Mouse (Mus musculus): ENCODE results near the gene Ptpn22. TPM values are rescaled to one million over a fixed set of nuclear protein-coding genes. Genes with fewer than 3 reads are reported as not detected.

Ptpn22 gene
- polyA plus RNA-seq, 1 experiment from 2014 or later: 2.2 TPM

GRCm38 (mm10) chr3:103859851-103860391 is 326 bp downstream of the Ptpn22 start:
- Histone ChIP-seq H3K4me1 (replicated peaks) (peaks cover 9% of the 10 kb centered on the region; the same call in 1 of the 2 replicates), H3K36me3 (no peaks in the 10 kb centered on the region), H3K4me2 (peak overlapping the region; percentile 25), H3K9ac (no peak overlapping the region), H3K4me3 (replicated peaks) (peak overlapping the region; percentile 4; the same call in 1 of the 2 replicates), H3K9me3 (replicated peaks) (no peaks in the 10 kb centered on the region), H3K27me3 (no peaks in the 10 kb centered on the region), H3K27ac (peak overlapping the region; percentile 44)
- DNase-seq (no peak), ATAC-seq (ENCODE audit: low read depth) (0 out of 2 replicates have a peak, but pooled peaks have one; percentile 29)
- 25% methylated on average over 6 of the region's 6 CpGs for WGBS (ENCODE audit: insufficient replicate concordance)

- Histone ChIP-seq H3K9me3 (replicated peaks) (no peaks in the 10 kb centered on the region), H3K27me3 (no peaks in the 10 kb centered on the region), H3K27ac (no peak overlapping the region), H3K36me3 (no peaks in the 10 kb centered on the region), H3K9ac (no peak overlapping the region), H3K4me2 (no peak overlapping the region), H3K4me1 (replicated peaks) (peaks cover 4% of the 10 kb centered on the region; the same call in 1 of the 2 replicates), H3K4me3 (replicated peaks) (no peak overlapping the region)
- no peak for ATAC-seq (ENCODE audit: low read depth)
- WGBS (ENCODE audit: insufficient replicate concordance): 65% methylated on average over 4 of the region's 4 CpGs
- no peak for DNase-seq
These were observed 3.2 kb downstream of the Ptpn22 start for GRCm38 (mm10) chr3:103862721-103863220.

GRCm38 (mm10) chr3:103864200-103864599 is 4.6 kb downstream of the Ptpn22 start:
- 79% methylated on average over 6 of the region's 6 CpGs for WGBS (ENCODE audit: insufficient replicate concordance)
- ATAC-seq (ENCODE audit: low read depth) (no peak), DNase-seq (no peak)
- Histone ChIP-seq H3K4me2 (no peak overlapping the region), H3K36me3 (no peaks in the 10 kb centered on the region), H3K4me1 (replicated peaks) (peaks cover 2% of the 10 kb centered on the region; the same call in 1 of the 2 replicates), H3K9me3 (replicated peaks) (no peaks in the 10 kb centered on the region), H3K27ac (no peak overlapping the region), H3K27me3 (no peaks in the 10 kb centered on the region), H3K4me3 (replicated peaks) (no peak overlapping the region), H3K9ac (no peak overlapping the region)

DNA sequence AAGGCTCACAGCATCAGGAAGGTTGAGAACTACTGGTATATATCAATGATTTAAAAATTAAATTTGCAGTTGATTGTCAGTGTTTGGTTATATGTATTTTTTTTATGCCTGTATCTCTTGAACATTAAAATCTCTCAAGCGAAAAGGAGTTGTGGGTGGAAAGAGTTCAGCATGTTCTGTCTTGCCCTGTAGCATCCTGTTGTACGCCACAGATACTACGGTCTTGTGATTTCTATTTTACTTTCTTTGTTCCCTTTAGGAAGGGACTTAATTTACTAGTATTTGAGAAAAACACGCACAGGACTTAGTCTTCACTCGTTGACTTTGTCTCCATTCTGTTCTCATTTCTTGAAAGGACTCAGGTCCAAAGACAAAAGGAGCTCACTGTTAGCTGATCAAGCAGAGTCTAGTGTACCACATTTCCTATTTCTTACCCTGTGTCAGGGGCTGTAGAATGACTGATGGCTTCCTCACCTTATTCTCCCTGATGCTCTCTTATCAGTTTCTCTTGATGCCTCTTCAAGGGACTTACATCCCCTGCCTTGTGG is 7.9 kb downstream of the Ptpn22 start:
- no peak overlapping the region for H3K27ac ChIP-seq
- H3K4me1 ChIP-seq (replicated peaks): no peaks in the 10 kb centered on the region
- no peaks in the 10 kb centered on the region for H3K36me3 ChIP-seq
- no peaks in the 10 kb centered on the region for H3K9me3 ChIP-seq (replicated peaks)
- no peak overlapping the region for H3K4me2 ChIP-seq
- H3K9ac ChIP-seq: no peak overlapping the region
- no peak for DNase-seq
- no peak overlapping the region for H3K4me3 ChIP-seq (replicated peaks)
- WGBS (ENCODE audit: insufficient replicate concordance): 72% methylated on average over 5 of the region's 5 CpGs
- H3K27me3 ChIP-seq: no peaks in the 10 kb centered on the region
- ATAC-seq (ENCODE audit: low read depth): no peak

DNA sequence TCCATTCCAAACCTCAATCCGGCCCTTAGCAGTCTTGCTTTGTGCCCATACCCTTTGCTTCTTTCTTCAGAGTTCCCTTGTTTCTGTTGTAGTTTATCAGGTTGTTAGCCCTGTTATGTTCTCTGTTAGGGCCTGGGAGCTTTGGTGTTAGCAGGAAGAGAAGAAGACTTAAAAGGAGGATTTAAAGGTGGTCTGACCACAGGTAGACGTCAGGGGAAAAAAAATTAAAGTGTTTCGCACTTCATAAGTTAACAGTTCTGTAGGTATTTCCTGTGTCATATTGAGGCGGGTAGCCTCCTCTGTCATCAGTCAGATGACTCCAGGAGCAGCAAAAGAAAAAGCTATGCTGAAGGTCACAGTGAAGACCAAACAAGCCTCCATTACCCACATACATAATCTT is 8.4 kb downstream of the Ptpn22 start:
- Histone ChIP-seq H3K4me3 (replicated peaks) (no peak overlapping the region), H3K9ac (no peak overlapping the region), H3K9me3 (replicated peaks) (no peaks in the 10 kb centered on the region), H3K4me2 (no peak overlapping the region), H3K27me3 (no peaks in the 10 kb centered on the region), H3K4me1 (replicated peaks) (no peaks in the 10 kb centered on the region), H3K27ac (no peak overlapping the region), H3K36me3 (no peaks in the 10 kb centered on the region)
- no peak for DNase-seq
- ATAC-seq (ENCODE audit: low read depth): no peak
- 73% methylated on average over 4 of the region's 4 CpGs for WGBS (ENCODE audit: insufficient replicate concordance)

DNA sequence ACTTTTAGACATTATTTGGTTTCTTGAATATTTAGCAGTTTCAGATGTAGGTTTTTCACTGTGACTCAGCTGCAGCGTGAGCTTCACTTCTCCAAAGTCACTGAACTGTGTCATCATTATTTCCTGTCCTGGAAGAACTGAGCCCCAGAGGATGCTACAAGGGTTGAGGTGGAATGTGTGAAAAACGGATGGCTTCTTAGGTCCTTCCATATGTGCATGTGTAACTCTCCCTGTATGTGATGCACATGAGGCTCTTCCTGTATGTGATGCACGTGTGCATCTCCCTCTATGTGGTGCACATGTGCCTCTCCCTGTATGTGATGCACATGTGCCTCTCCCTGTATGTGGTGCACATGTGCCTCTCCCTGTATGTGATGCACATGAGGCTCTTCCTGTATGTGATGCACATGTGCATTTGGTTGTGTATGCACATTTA is 13.1 kb downstream of the Ptpn22 start:
- Histone ChIP-seq H3K4me3 (replicated peaks) (no peak overlapping the region), H3K36me3 (no peaks in the 10 kb centered on the region), H3K9ac (no peak overlapping the region), H3K27me3 (no peaks in the 10 kb centered on the region), H3K4me2 (no peak overlapping the region), H3K27ac (no peak overlapping the region), H3K9me3 (replicated peaks) (no peaks in the 10 kb centered on the region), H3K4me1 (replicated peaks) (no peaks in the 10 kb centered on the region)
- no peak for DNase-seq
- ATAC-seq (ENCODE audit: low read depth): no peak
- 33% methylated on average over 3 of the region's 3 CpGs for WGBS (ENCODE audit: insufficient replicate concordance)

DNA sequence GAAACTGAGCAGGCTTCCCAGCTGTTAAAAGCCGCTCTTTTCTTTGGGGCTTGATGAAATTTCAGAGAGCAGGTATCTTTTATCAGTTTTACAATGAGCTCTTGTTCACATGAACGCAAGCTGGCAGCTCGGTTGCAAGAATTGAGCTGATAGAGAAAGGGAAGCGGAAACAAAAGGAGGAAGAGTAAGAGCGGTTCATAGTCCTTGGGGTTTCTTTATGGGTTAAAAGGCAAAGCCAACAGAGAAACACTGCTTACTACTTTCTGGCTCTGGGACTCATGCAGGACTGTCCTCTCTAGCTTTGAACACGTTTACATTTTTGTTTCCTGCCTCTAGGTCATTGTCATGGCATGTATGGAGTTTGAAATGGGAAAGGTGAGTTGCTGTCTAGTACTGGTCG is 14.7 kb downstream of the Ptpn22 start:
- 39% methylated on average over 7 of the region's 7 CpGs for WGBS (ENCODE audit: insufficient replicate concordance)
- Histone ChIP-seq H3K9me3 (replicated peaks) (no peaks in the 10 kb centered on the region), H3K36me3 (no peaks in the 10 kb centered on the region), H3K27me3 (no peaks in the 10 kb centered on the region), H3K27ac (no peak overlapping the region), H3K4me3 (replicated peaks) (no peak overlapping the region), H3K4me1 (replicated peaks) (no peaks in the 10 kb centered on the region), H3K9ac (no peak overlapping the region), H3K4me2 (no peak overlapping the region)
- no peak for DNase-seq
- ATAC-seq (ENCODE audit: low read depth): no peak

DNA sequence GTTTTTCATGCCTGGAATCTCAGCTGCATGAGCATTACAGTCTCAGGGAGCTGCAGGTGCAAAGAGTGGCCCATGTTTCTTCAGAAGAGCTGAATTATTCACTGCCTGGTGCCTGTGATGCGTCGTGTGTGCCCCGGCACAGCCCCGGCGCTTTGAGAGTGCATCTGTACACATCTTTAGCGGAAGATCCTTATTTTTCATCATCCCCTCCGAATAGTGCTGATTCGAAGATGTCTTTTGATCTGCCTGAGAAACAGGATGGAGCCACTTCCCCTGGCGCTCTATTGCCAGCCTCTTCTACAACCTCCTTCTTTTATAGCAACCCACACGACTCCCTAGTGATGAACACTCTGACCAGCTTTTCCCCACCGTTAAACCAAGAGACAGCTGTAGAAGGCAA is 26.4 kb downstream of the Ptpn22 start:
- H3K27me3 ChIP-seq: no peaks in the 10 kb centered on the region
- DNase-seq: no peak
- ATAC-seq (ENCODE audit: low read depth): no peak
- H3K9me3 ChIP-seq (replicated peaks): no peaks in the 10 kb centered on the region
- H3K9ac ChIP-seq: no peak overlapping the region
- WGBS (ENCODE audit: insufficient replicate concordance): 72% methylated on average over 11 of the region's 11 CpGs
- no peak overlapping the region for H3K27ac ChIP-seq
- H3K4me3 ChIP-seq (replicated peaks): no peak overlapping the region
- no peaks in the 10 kb centered on the region for H3K36me3 ChIP-seq
- H3K4me2 ChIP-seq: no peak overlapping the region
- no peaks in the 10 kb centered on the region for H3K4me1 ChIP-seq (replicated peaks)

DNA sequence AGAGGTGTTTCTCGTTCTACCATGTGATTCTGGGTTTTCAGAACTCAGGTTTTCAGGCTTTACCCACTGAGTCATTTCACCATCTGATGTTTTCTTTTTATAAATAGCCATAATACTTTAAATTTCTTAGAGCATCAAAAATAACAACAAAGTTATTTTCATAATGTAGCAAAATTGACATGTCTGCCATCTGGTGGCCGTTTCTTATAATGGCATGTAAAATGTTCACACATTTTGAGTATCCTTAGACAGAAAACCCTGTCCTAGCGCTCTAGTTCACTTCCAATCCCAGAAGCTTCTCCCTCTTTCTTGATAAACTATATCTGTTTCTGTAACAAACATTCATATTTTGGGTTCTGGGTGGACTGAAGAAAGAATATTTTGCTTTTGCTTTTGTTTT is 28.0 kb downstream of the Ptpn22 start:
- no peaks in the 10 kb centered on the region for H3K9me3 ChIP-seq (replicated peaks)
- no peak overlapping the region for H3K27ac ChIP-seq
- 33% methylated on average over 3 of the region's 3 CpGs for WGBS (ENCODE audit: insufficient replicate concordance)
- DNase-seq (no peak), ATAC-seq (ENCODE audit: low read depth) (no peak)
- no peaks in the 10 kb centered on the region for H3K27me3 ChIP-seq
- no peak overlapping the region for H3K4me3 ChIP-seq (replicated peaks)
- H3K4me2 ChIP-seq: no peak overlapping the region
- no peaks in the 10 kb centered on the region for H3K36me3 ChIP-seq
- H3K9ac ChIP-seq: no peak overlapping the region
- no peaks in the 10 kb centered on the region for H3K4me1 ChIP-seq (replicated peaks)

DNA sequence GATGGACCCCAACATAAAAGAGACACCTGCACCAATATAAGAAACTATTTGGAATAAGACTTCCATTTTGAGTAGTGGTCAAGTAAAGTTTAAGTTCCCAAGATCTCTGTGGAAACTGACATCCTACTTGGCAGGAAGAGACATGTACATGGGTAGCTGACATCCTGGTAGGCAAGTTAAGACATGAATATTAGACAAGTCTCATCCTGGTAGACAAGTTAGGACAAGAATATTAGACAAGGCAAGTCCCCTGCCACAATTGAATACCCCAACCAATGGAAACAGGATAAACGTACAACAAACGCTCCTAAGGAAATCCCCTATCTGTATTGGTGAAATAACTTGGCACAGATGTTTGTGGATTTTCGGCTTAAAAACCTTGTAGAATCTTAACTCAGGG is 33.8 kb downstream of the Ptpn22 start:
- Histone ChIP-seq H3K4me1 (replicated peaks) (no peaks in the 10 kb centered on the region), H3K27ac (no peak overlapping the region), H3K36me3 (no peaks in the 10 kb centered on the region), H3K9ac (no peak overlapping the region), H3K9me3 (replicated peaks) (no peaks in the 10 kb centered on the region), H3K4me2 (no peak overlapping the region), H3K4me3 (replicated peaks) (no peak overlapping the region), H3K27me3 (no peaks in the 10 kb centered on the region)
- no peak for DNase-seq
- no peak for ATAC-seq (ENCODE audit: low read depth)
- WGBS (ENCODE audit: insufficient replicate concordance): 75% methylated on average over 3 of the region's 3 CpGs

GRCm38 (mm10) chr3:103904705-103905104 is 45.1 kb downstream of the Ptpn22 start:
- no peak overlapping the region for H3K4me3 ChIP-seq (replicated peaks)
- H3K9me3 ChIP-seq (replicated peaks): no peaks in the 10 kb centered on the region
- H3K27ac ChIP-seq: no peak overlapping the region
- DNase-seq (peak; percentile 40), ATAC-seq (ENCODE audit: low read depth) (no peak)
- H3K36me3 ChIP-seq: no peaks in the 10 kb centered on the region
- no peak overlapping the region for H3K9ac ChIP-seq
- no peak overlapping the region for H3K4me2 ChIP-seq
- 45% methylated on average over 1 of the region's 1 CpGs for WGBS (ENCODE audit: insufficient replicate concordance)
- H3K4me1 ChIP-seq (replicated peaks): 0 out of 2 replicates have a peak, but pooled peaks cover 2% of the 10 kb centered on the region
- H3K27me3 ChIP-seq: 0 out of 2 replicates have a peak, but pooled peaks cover 3% of the 10 kb centered on the region
